Mouse (Mus musculus) kidney, adult 2 months (tissue): ENCODE measurements around the gene Borcs6. TPM values are rescaled to one million over a fixed set of nuclear protein-coding genes. Genes with fewer than 3 reads are reported as not detected.
A peak's percentile ranks its signal among the peaks of the same experiment; 100 is the strongest.

Experiments
- DNase-seq: peaks from one replicate; pipeline ENCODE4 v3.0.0; 2021
- H3K27ac ChIP-seq: fragments of 200-500 bp; 2 replicates; pipeline ENCODE4 v1.5.1; 2012; ENCODE audit warnings: low read depth, low read length, control low read depth, inconsistent platforms; ENCODE audit not compliant: insufficient read depth
- H3K27me3 ChIP-seq: fragments of 200-500 bp; replicated peaks from 2 replicates; pipeline ENCODE4 v1.6.1; 2012; ENCODE audit warnings: mild to moderate bottlenecking, moderate library complexity, low read length, inconsistent platforms; ENCODE audit not compliant: control insufficient read depth, insufficient read depth
- H3K36me3 ChIP-seq: fragments of 200-500 bp; 2 replicates; pipeline ENCODE4 v1.6.1; 2012; ENCODE audit warnings: mild to moderate bottlenecking, moderate library complexity, low read length, inconsistent platforms; ENCODE audit not compliant: control insufficient read depth, insufficient read depth
- H3K4me1 ChIP-seq: fragments of 200-500 bp; 2 replicates; pipeline ENCODE4 v1.6.1; 2011; ENCODE audit warnings: low read length; ENCODE audit not compliant: control insufficient read depth, insufficient read depth
- H3K4me3 ChIP-seq: fragments of 200-500 bp; 2 replicates; pipeline ENCODE4 v1.5.1; 2011; ENCODE audit warnings: mild to moderate bottlenecking, low read depth, low read length, control low read depth; ENCODE audit not compliant: insufficient read depth
- CTCF ChIP-seq: fragments of 200-500 bp; conservative IDR thresholded peaks from 2 replicates; pipeline ENCODE4 v1.5.1; 2011; ENCODE audit warnings: low read depth, mild to moderate bottlenecking, control low read depth, low read length, moderate library complexity, mixed read lengths; ENCODE audit not compliant: insufficient read depth, insufficient read length
- POLR2A ChIP-seq: fragments of 200-500 bp; IDR thresholded peaks from one replicate; pipeline ENCODE4 v1.6.1; 2011; ENCODE audit warnings: low read depth, low read length, control low read depth
- WGBS: fragments of 180-500 bp; shearing (Covaris S2); methylation state at CpG from one replicate; pipeline ENCODE4 v1.1.7; 2018; 5-methylcytosine and 5-hydroxymethylcytosine counted together
- polyA plus RNA-seq: library from polyadenylated mRNA; depleted of rRNA; stranded (reverse); fragments of >200 nt; gene quantifications from 2 replicates; pipeline ENCODE4 v1.2.3, GENCODE M21; 2012

Borcs6 gene
- polyA plus RNA-seq, 1 experiment = 14.8 TPM

- H3K27ac ChIP-seq = peak overlapping the region; percentile 10; the same call in 1 of the 2 replicates
- H3K36me3 ChIP-seq = no peaks in the 10 kb centered on the region
- H3K4me1 ChIP-seq = peaks cover 5% of the 10 kb centered on the region; the same call in 1 of the 2 replicates
- peak; percentile 94 for DNase-seq
- H3K4me3 ChIP-seq = peak overlapping the region; percentile 71
- no peak for TF ChIP-seq CTCF
- no peak for TF ChIP-seq POLR2A
- no peaks in the 10 kb centered on the region for H3K27me3 ChIP-seq
- WGBS = 13% methylated on average over 20 of the region's 20 CpGs
Measured at GRCm38 (mm10) chr11:69036486-69037230, 22.9 kb upstream of the Borcs6 start.

- TF ChIP-seq POLR2A (no peak), CTCF (no peak)
- H3K27ac ChIP-seq = peak overlapping the region; percentile 10; the same call in 1 of the 2 replicates
- peak; percentile 94 for DNase-seq
- H3K4me3 ChIP-seq = peak overlapping the region; percentile 71
- H3K36me3 ChIP-seq = no peaks in the 10 kb centered on the region
- no peaks in the 10 kb centered on the region for H3K27me3 ChIP-seq
- WGBS = 6% methylated on average over 34 of the region's 34 CpGs
- peaks cover 5% of the 10 kb centered on the region; the same call in 1 of the 2 replicates for H3K4me1 ChIP-seq
Measured at GRCm38 (mm10) chr11:69037231-69038061, 22.1 kb upstream of the Borcs6 start.

- Histone ChIP-seq H3K27ac (no peak overlapping the region), H3K27me3 (no peaks in the 10 kb centered on the region), H3K36me3 (no peaks in the 10 kb centered on the region), H3K4me1 (peaks cover 5% of the 10 kb centered on the region; the same call in 1 of the 2 replicates), H3K4me3 (no peak overlapping the region)
- DNase-seq = no peak
- no peak for TF ChIP-seq CTCF
- TF ChIP-seq POLR2A = no peak
- 90% methylated on average over 5 of the region's 5 CpGs for WGBS
Measured at GRCm38 (mm10) chr11:69038173-69038572, 21.3 kb upstream of the Borcs6 start.

- TF ChIP-seq POLR2A = no peak
- no peak for TF ChIP-seq CTCF
- Histone ChIP-seq H3K27me3 (no peaks in the 10 kb centered on the region), H3K36me3 (no peaks in the 10 kb centered on the region), H3K4me1 (no peaks in the 10 kb centered on the region; the same call in 1 of the 2 replicates), H3K4me3 (peak within 1 kb of the TSS; percentile 70), H3K27ac (no peak within 1 kb of the TSS)
- peak; percentile 92 for DNase-seq
- WGBS = 1% methylated on average over 54 of the region's 54 CpGs
Measured at GRCm38 (mm10) chr11:69045531-69046394, 13.8 kb upstream of the Borcs6 start, which contains the start of gene Aurkb. Aurkb (plus strand) TSS chr11:69045647.

GRCm38 (mm10) chr11:69046395-69046774, 13.1 kb upstream of the Borcs6 start:
- Histone ChIP-seq H3K4me3 (peak overlapping the region; percentile 12; the same call in 1 of the 2 replicates), H3K4me1 (no peaks in the 10 kb centered on the region; the same call in 1 of the 2 replicates), H3K36me3 (no peaks in the 10 kb centered on the region), H3K27ac (no peak overlapping the region), H3K27me3 (no peaks in the 10 kb centered on the region)
- no peak for TF ChIP-seq CTCF
- no peak for TF ChIP-seq POLR2A
- WGBS = 19% methylated on average over 9 of the region's 9 CpGs
- no peak for DNase-seq

- no peaks in the 10 kb centered on the region for H3K36me3 ChIP-seq
- no peaks in the 10 kb centered on the region for H3K27me3 ChIP-seq
- no peaks in the 10 kb centered on the region; the same call in 1 of the 2 replicates for H3K4me1 ChIP-seq
- H3K4me3 ChIP-seq = no peak overlapping the region
- no peak for TF ChIP-seq CTCF
- TF ChIP-seq POLR2A = no peak
- no peak for DNase-seq
- H3K27ac ChIP-seq = no peak overlapping the region
- WGBS = 84% methylated on average over 12 of the region's 12 CpGs
Measured at GRCm38 (mm10) chr11:69047592-69047991, 11.9 kb upstream of the Borcs6 start.
